26 mouse cellular contexts compared by ENCODE assay signal in the genomic region with DNA sequence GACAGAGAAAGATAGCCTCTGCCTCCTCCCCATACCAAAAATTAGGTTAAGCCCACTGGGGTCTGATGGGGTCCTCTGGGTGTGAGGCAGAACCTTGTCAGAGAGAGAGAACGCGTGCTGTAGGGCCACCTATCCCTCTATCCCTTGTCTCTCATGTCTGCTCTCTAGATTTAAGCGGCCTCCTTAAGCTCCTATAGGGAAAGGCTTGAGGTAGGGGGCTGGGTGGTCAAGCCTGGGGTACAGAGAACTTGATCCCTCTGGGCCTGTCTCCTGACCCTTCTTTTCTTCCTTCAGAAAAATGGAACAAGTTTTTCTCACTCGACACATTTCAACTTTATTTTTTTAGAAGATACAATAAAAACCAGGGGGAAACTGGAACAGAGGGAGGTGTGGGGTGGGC. TPM values are rescaled to one million over a fixed set of nuclear protein-coding genes. Genes with fewer than 3 reads are reported as not detected.
DNase-seq lines count a peak whose midpoint lies in the region; ATAC-seq lines count a peak whose summit lies in the region.
"Had no signal": no experiment of that assay in that cellular context is flagged by ENCODE, and none has a peak within 500 bp of the region (broad histone marks: within the 10 kb centered on the region; RNA-seq: fewer than 3 reads in every experiment).

No protein-coding gene starts in this region.

- peak; percentile 51 for DNase-seq in cerebellum, adult 11-12 months
- DNase-seq in cerebellum, adult 18-20 months = no peak
- DNase-seq in urinary bladder, postnatal 4 days (ENCODE audit: low spot score in 2 of 2) = no peak
- DNase-seq: adrenal gland, adult 8-10 months; gastrocnemius, postnatal 25 days; heart, adult 2 months; heart, postnatal 14 days; kidney, adult 11 months; kidney, postnatal 36 days; layer of hippocampus, adult 9-11 months; left cerebral cortex, postnatal 4 days; lung, embryonic 14.5 days; lung, postnatal 36 days; thymus, postnatal 25 days had no signal

- H3K4me2 ChIP-seq in hindbrain, embryonic 13.5 days = no peak overlapping the region
- no peak overlapping the region for H3K4me2 ChIP-seq in hindbrain, embryonic 12.5 days (replicated peaks)
- no peak overlapping the region for H3K4me2 ChIP-seq in neural tube, embryonic 14.5 days (ENCODE audit: low read depth, low read length)
- H3K4me2 ChIP-seq in neural tube, embryonic 15.5 days = no peak overlapping the region
- H3K4me2 ChIP-seq: heart, embryonic 13.5 days; kidney, embryonic 15.5 days; limb, embryonic 15.5 days; lung, embryonic 14.5 days; midbrain, embryonic 13.5 days; stomach, embryonic 15.5 days had no signal

- no peak overlapping the region for H3K4me3 ChIP-seq in hindbrain, embryonic 13.5 days
- no peak overlapping the region for H3K4me3 ChIP-seq in hindbrain, embryonic 12.5 days
- H3K4me3 ChIP-seq in neural tube, embryonic 14.5 days (ENCODE audit: low read depth, low read length) = no peak overlapping the region
- no peak overlapping the region for H3K4me3 ChIP-seq in neural tube, embryonic 15.5 days (replicated peaks)
- H3K4me3 ChIP-seq: heart, adult 2 months; heart, embryonic 13.5 days; kidney, embryonic 15.5 days; limb, embryonic 15.5 days; megakaryocyte, embryonic 14.5 days; midbrain, embryonic 13.5 days; stomach, embryonic 15.5 days had no signal

- peaks cover 44% of the 10 kb centered on the region for H3K4me1 ChIP-seq in hindbrain, embryonic 13.5 days (replicated peaks)
- H3K4me1 ChIP-seq in hindbrain, embryonic 12.5 days = peaks cover 25% of the 10 kb centered on the region
- peaks cover 18% of the 10 kb centered on the region for H3K4me1 ChIP-seq in neural tube, embryonic 14.5 days (ENCODE audit: control insufficient read depth, insufficient read depth, low read length)
- H3K4me1 ChIP-seq in neural tube, embryonic 15.5 days = peaks cover 36% of the 10 kb centered on the region

- H3K27ac ChIP-seq in hindbrain, embryonic 13.5 days = peak overlapping the region; percentile 83; the same call in 1 of the 2 replicates
- H3K27ac ChIP-seq in hindbrain, embryonic 12.5 days = no peak overlapping the region
- 0 out of 2 replicates have a peak overlapping the region, but pooled peaks have one; percentile 16 for H3K27ac ChIP-seq in neural tube, embryonic 14.5 days (ENCODE audit: low read depth, low read length)
- no peak overlapping the region; the same call in 1 of the 2 replicates for H3K27ac ChIP-seq in neural tube, embryonic 15.5 days (replicated peaks)
- H3K27ac ChIP-seq: heart, adult 2 months; heart, embryonic 13.5 days; kidney, embryonic 15.5 days; limb, embryonic 15.5 days; liver, embryonic 14.5 days; stomach, embryonic 15.5 days had no signal

- 82% methylated on average over 4 of the region's 4 CpGs for WGBS in hindbrain, embryonic 13.5 days
- WGBS in hindbrain, embryonic 12.5 days = 69% methylated on average over 4 of the region's 4 CpGs
- 70% methylated on average over 4 of the region's 4 CpGs for WGBS in neural tube, embryonic 14.5 days
- 73% methylated on average over 4 of the region's 4 CpGs for WGBS in neural tube, embryonic 15.5 days

- no peaks in the 10 kb centered on the region for H3K9me3 ChIP-seq in hindbrain, embryonic 13.5 days
- no peaks in the 10 kb centered on the region for H3K9me3 ChIP-seq in hindbrain, embryonic 12.5 days (replicated peaks)
- no peaks in the 10 kb centered on the region for H3K9me3 ChIP-seq in neural tube, embryonic 14.5 days (ENCODE audit: control insufficient read depth, low read length)
- H3K9me3 ChIP-seq in neural tube, embryonic 15.5 days (replicated peaks) = no peaks in the 10 kb centered on the region
- H3K9me3 ChIP-seq: heart, embryonic 13.5 days; kidney, embryonic 15.5 days; limb, embryonic 15.5 days; megakaryocyte, embryonic 14.5 days; midbrain, embryonic 13.5 days; stomach, embryonic 15.5 days had no signal

- no peak for ATAC-seq in hindbrain, embryonic 13.5 days (ENCODE audit: low FRiP score)
- ATAC-seq in hindbrain, embryonic 12.5 days (ENCODE audit: low FRiP score) = no peak
- ATAC-seq in neural tube, embryonic 14.5 days (ENCODE audit: low read depth) = no peak
- no peak for ATAC-seq in neural tube, embryonic 15.5 days (ENCODE audit: low FRiP score)
- ATAC-seq: activated CD4-positive, CD25-positive, alpha-beta regulatory T cell, adult 4 months; midbrain, embryonic 13.5 days had no signal

- H3K36me3 ChIP-seq in hindbrain, embryonic 13.5 days = no peaks in the 10 kb centered on the region
- no peaks in the 10 kb centered on the region for H3K36me3 ChIP-seq in hindbrain, embryonic 12.5 days
- H3K36me3 ChIP-seq in neural tube, embryonic 14.5 days (ENCODE audit: control insufficient read depth, insufficient read depth, low read length) = no peaks in the 10 kb centered on the region
- H3K36me3 ChIP-seq in neural tube, embryonic 15.5 days = no peaks in the 10 kb centered on the region
- H3K36me3 ChIP-seq: heart, embryonic 13.5 days; kidney, embryonic 15.5 days; limb, embryonic 15.5 days; midbrain, embryonic 13.5 days; stomach, embryonic 15.5 days had no signal

- H3K9ac ChIP-seq in hindbrain, embryonic 13.5 days = no peak overlapping the region
- H3K9ac ChIP-seq in hindbrain, embryonic 12.5 days = no peak overlapping the region
- no peak overlapping the region for H3K9ac ChIP-seq in neural tube, embryonic 14.5 days (replicated peaks; ENCODE audit: low read depth, low read length)
- no peak overlapping the region for H3K9ac ChIP-seq in neural tube, embryonic 15.5 days (replicated peaks)
- H3K9ac ChIP-seq: heart, embryonic 13.5 days; kidney, embryonic 15.5 days; limb, embryonic 15.5 days; liver, embryonic 14.5 days; lung, embryonic 14.5 days; midbrain, embryonic 13.5 days; stomach, embryonic 15.5 days had no signal

- peaks cover 99% of the 10 kb centered on the region for H3K27me3 ChIP-seq in hindbrain, embryonic 13.5 days
- peaks cover 99% of the 10 kb centered on the region for H3K27me3 ChIP-seq in hindbrain, embryonic 12.5 days
- peaks cover 63% of the 10 kb centered on the region for H3K27me3 ChIP-seq in neural tube, embryonic 14.5 days (ENCODE audit: control insufficient read depth, insufficient read depth, low read length)
- H3K27me3 ChIP-seq in neural tube, embryonic 15.5 days (replicated peaks) = peaks cover 96% of the 10 kb centered on the region

RNA-seq across cellular contexts. Expression of gene Neurod2, which starts 3.4 kb away (rescaled TPM):
- polyA plus RNA-seq in hindbrain, embryonic 13.5 days (2015; fragmentation: Nextera tagmentation; extraction: Ambion mirVana) = 24.6 and 30.7 TPM in 2 replicates
- polyA plus RNA-seq in hindbrain, embryonic 12.5 days (2016; fragmentation: Nextera tagmentation; extraction: Ambion mirVana) = 7.2 and 10.2 TPM in 2 replicates
- polyA plus RNA-seq in neural tube, embryonic 14.5 days (2014; fragmentation: Nextera tagmentation; extraction: Ambion mirVana) = 25.3 and 25.5 TPM in 2 replicates
- 13.7 and 16.3 TPM in 2 replicates for polyA plus RNA-seq in neural tube, embryonic 15.5 days (2015; fragmentation: Nextera tagmentation; extraction: Ambion mirVana)
- polyA plus RNA-seq: activated CD4-positive, CD25-positive, alpha-beta regulatory T cell, adult 4 months; heart, adult 2 months; heart, embryonic 13.5 days; kidney, embryonic 15.5 days; limb, embryonic 15.5 days; liver, embryonic 14.5 days; lung, embryonic 14.5 days had no signal

RNA-seq across cellular contexts. Expression of gene Ppp1r1b, which starts 15.4 kb away (rescaled TPM):
- 1.1 and 2.4 TPM in 2 replicates for polyA plus RNA-seq in hindbrain, embryonic 13.5 days (2015; fragmentation: Nextera tagmentation; extraction: Ambion mirVana)
- polyA plus RNA-seq in hindbrain, embryonic 12.5 days (2016; fragmentation: Nextera tagmentation; extraction: Ambion mirVana) = 0.37 and 0.52 TPM in 2 replicates
- polyA plus RNA-seq in neural tube, embryonic 14.5 days (2014; fragmentation: Nextera tagmentation; extraction: Ambion mirVana) = 1.3 and 2.4 TPM in 2 replicates
- 2.5 and 3.7 TPM in 2 replicates for polyA plus RNA-seq in neural tube, embryonic 15.5 days (2015; fragmentation: Nextera tagmentation; extraction: Ambion mirVana)
- polyA plus RNA-seq: activated CD4-positive, CD25-positive, alpha-beta regulatory T cell, adult 4 months had no signal

RNA-seq across cellular contexts. Expression of gene Stard3, which starts 25.3 kb away (rescaled TPM):
- 44.4 and 44.7 TPM in 2 replicates for polyA plus RNA-seq in hindbrain, embryonic 13.5 days (2015; fragmentation: Nextera tagmentation; extraction: Ambion mirVana)
- polyA plus RNA-seq in hindbrain, embryonic 12.5 days (2016; fragmentation: Nextera tagmentation; extraction: Ambion mirVana) = 49.0 and 50.0 TPM in 2 replicates
- polyA plus RNA-seq in neural tube, embryonic 14.5 days (2014; fragmentation: Nextera tagmentation; extraction: Ambion mirVana) = 28.0 and 35.6 TPM in 2 replicates
- 31.6 and 37.6 TPM in 2 replicates for polyA plus RNA-seq in neural tube, embryonic 15.5 days (2015; fragmentation: Nextera tagmentation; extraction: Ambion mirVana)

RNA-seq across cellular contexts. Expression of gene Tcap, which starts 50.8 kb away (rescaled TPM):
- 0.21 and 0.35 TPM in 2 replicates for polyA plus RNA-seq in hindbrain, embryonic 13.5 days (2015; fragmentation: Nextera tagmentation; extraction: Ambion mirVana)
- polyA plus RNA-seq in hindbrain, embryonic 12.5 days (2016; fragmentation: Nextera tagmentation; extraction: Ambion mirVana) = 0.31 and 1.7 TPM in 2 replicates
- polyA plus RNA-seq in neural tube, embryonic 14.5 days (2014; fragmentation: Nextera tagmentation; extraction: Ambion mirVana) = 0.29 and 0.39 TPM in 2 replicates
- 1.4 and 1.7 TPM in 2 replicates for polyA plus RNA-seq in neural tube, embryonic 15.5 days (2015; fragmentation: Nextera tagmentation; extraction: Ambion mirVana)
- polyA plus RNA-seq: activated CD4-positive, CD25-positive, alpha-beta regulatory T cell, adult 4 months; lung, embryonic 14.5 days had no signal

RNA-seq across cellular contexts. Expression of gene Pnmt, which starts 53.4 kb away (rescaled TPM):
- 3.2 and 4.2 TPM in 2 replicates for polyA plus RNA-seq in hindbrain, embryonic 13.5 days (2015; fragmentation: Nextera tagmentation; extraction: Ambion mirVana)
- 1.0 and 1.1 TPM in 2 replicates for polyA plus RNA-seq in hindbrain, embryonic 12.5 days (2016; fragmentation: Nextera tagmentation; extraction: Ambion mirVana)
- 1.8 and 2.6 TPM in 2 replicates for polyA plus RNA-seq in neural tube, embryonic 14.5 days (2014; fragmentation: Nextera tagmentation; extraction: Ambion mirVana)
- 2.2 and 2.9 TPM in 2 replicates for polyA plus RNA-seq in neural tube, embryonic 15.5 days (2015; fragmentation: Nextera tagmentation; extraction: Ambion mirVana)
- polyA plus RNA-seq: activated CD4-positive, CD25-positive, alpha-beta regulatory T cell, adult 4 months; liver, embryonic 14.5 days; lung, embryonic 14.5 days had no signal

Comparison
In these comparisons a context has a peak if more than half of its experiments do, and no peak if none do; other contexts are left out.
1. H3K27ac ChIP-seq: peak in hindbrain, embryonic 13.5 days (single experiment) and neural tube, embryonic 14.5 days (single experiment); none in hindbrain, embryonic 12.5 days (single experiment) and neural tube, embryonic 15.5 days (single experiment).